Mouse (Mus musculus): Measurements from ENCODE around the gene Slc41a2. TPM values are rescaled to one million over a fixed set of nuclear protein-coding genes. Genes with fewer than 3 reads are reported as not detected.
A peak's percentile ranks its signal among the peaks of the same experiment; 100 is the strongest.

The Slc41a2 gene
- polyA plus RNA-seq, 1 experiment from 2014 or later = 1.5 TPM

GRCm38 (mm10) chr10:83347494-83347893 is 9.8 kb upstream of the Slc41a2 start:
- no peaks in the 10 kb centered on the region for H3K36me3 ChIP-seq
- no peaks in the 10 kb centered on the region for H3K9me3 ChIP-seq
- H3K27me3 ChIP-seq = 0 out of 2 replicates have a peak, but pooled peaks cover 9% of the 10 kb centered on the region
- ATAC-seq (ENCODE audit: low FRiP score, low read depth) = no peak
- H3K27ac ChIP-seq = no peak overlapping the region
- no peak overlapping the region for H3K4me3 ChIP-seq
- WGBS = 39% methylated on average over 7 of the region's 7 CpGs
- H3K4me1 ChIP-seq = no peaks in the 10 kb centered on the region
- H3K9ac ChIP-seq = no peak overlapping the region
- H3K4me2 ChIP-seq (replicated peaks) = no peak overlapping the region

GRCm38 (mm10) chr10:83346359-83346736 is 8.7 kb upstream of the Slc41a2 start:
- Histone ChIP-seq H3K27me3 (0 out of 2 replicates have a peak, but pooled peaks cover 9% of the 10 kb centered on the region), H3K9me3 (no peaks in the 10 kb centered on the region), H3K4me1 (no peaks in the 10 kb centered on the region), H3K27ac (no peak overlapping the region), H3K4me2 (replicated peaks) (no peak overlapping the region), H3K9ac (no peak overlapping the region), H3K4me3 (no peak overlapping the region), H3K36me3 (no peaks in the 10 kb centered on the region)
- WGBS = 83% methylated on average over 5 of the region's 5 CpGs
- ATAC-seq (ENCODE audit: low FRiP score, low read depth) = no peak

GRCm38 (mm10) chr10:83345693-83346358 is 8.1 kb upstream of the Slc41a2 start:
- ATAC-seq (ENCODE audit: low FRiP score, low read depth) = no peak
- 53% methylated on average over 7 of the region's 7 CpGs for WGBS
- H3K27ac ChIP-seq = no peak overlapping the region

GRCm38 (mm10) chr10:83343828-83344685 is 6.4 kb upstream of the Slc41a2 start:
- ATAC-seq (ENCODE audit: low FRiP score, low read depth) = no peak
- Histone ChIP-seq H3K9me3 (no peaks in the 10 kb centered on the region), H3K4me3 (no peak overlapping the region), H3K36me3 (no peaks in the 10 kb centered on the region), H3K27ac (no peak overlapping the region), H3K27me3 (peaks cover 18% of the 10 kb centered on the region), H3K4me2 (replicated peaks) (no peak overlapping the region), H3K9ac (no peak overlapping the region), H3K4me1 (no peaks in the 10 kb centered on the region)
- WGBS = 69% methylated on average over 2 of the region's 2 CpGs

More at GRCm38 (mm10) chr10:83345693-83346358, 8.1 kb upstream of the Slc41a2 start:
- no peaks in the 10 kb centered on the region for H3K36me3 ChIP-seq
- no peak overlapping the region for H3K4me3 ChIP-seq
- H3K9ac ChIP-seq = no peak overlapping the region
- H3K4me2 ChIP-seq (replicated peaks) = no peak overlapping the region
- H3K27me3 ChIP-seq = peaks cover 10% of the 10 kb centered on the region; the same call in 1 of the 2 replicates
- H3K4me1 ChIP-seq = no peaks in the 10 kb centered on the region
- H3K9me3 ChIP-seq = no peaks in the 10 kb centered on the region

- peaks cover 18% of the 10 kb centered on the region for H3K27me3 ChIP-seq
- H3K36me3 ChIP-seq = no peaks in the 10 kb centered on the region
- H3K4me1 ChIP-seq = no peaks in the 10 kb centered on the region
- WGBS = 85% methylated on average over 5 of the region's 5 CpGs
- ATAC-seq (ENCODE audit: low FRiP score, low read depth) = no peak
- H3K4me2 ChIP-seq (replicated peaks) = no peak overlapping the region
- no peaks in the 10 kb centered on the region for H3K9me3 ChIP-seq
- no peak overlapping the region for H3K4me3 ChIP-seq
- no peak overlapping the region for H3K27ac ChIP-seq
- H3K9ac ChIP-seq = no peak overlapping the region
These were observed 5.5 kb upstream of the Slc41a2 start for GRCm38 (mm10) chr10:83343171-83343570.

GRCm38 (mm10) chr10:83341226-83341625 is 3.5 kb upstream of the Slc41a2 start:
- Histone ChIP-seq H3K9ac (no peak overlapping the region), H3K27me3 (peaks cover 36% of the 10 kb centered on the region), H3K4me1 (0 out of 2 replicates have a peak, but pooled peaks cover 4% of the 10 kb centered on the region), H3K27ac (no peak overlapping the region), H3K36me3 (no peaks in the 10 kb centered on the region), H3K9me3 (no peaks in the 10 kb centered on the region), H3K4me2 (replicated peaks) (no peak overlapping the region), H3K4me3 (no peak overlapping the region)
- WGBS = 39% methylated on average over 2 of the region's 2 CpGs
- ATAC-seq (ENCODE audit: low FRiP score, low read depth) = no peak

- Histone ChIP-seq H3K27me3 (peaks cover 63% of the 10 kb centered on the region), H3K9ac (peak overlapping the region; percentile 72), H3K9me3 (no peaks in the 10 kb centered on the region), H3K4me1 (0 out of 2 replicates have a peak, but pooled peaks cover 4% of the 10 kb centered on the region), H3K36me3 (no peaks in the 10 kb centered on the region), H3K4me3 (peak overlapping the region; percentile 66), H3K27ac (no peak overlapping the region), H3K4me2 (replicated peaks) (peak overlapping the region; percentile 93)
- WGBS = 46% methylated on average over 8 of the region's 9 CpGs
- no peak for ATAC-seq (ENCODE audit: low FRiP score, low read depth)
These were observed 403 bp upstream of the Slc41a2 start for GRCm38 (mm10) chr10:83337971-83338598.

- ATAC-seq (ENCODE audit: low FRiP score, low read depth) = no peak
- Histone ChIP-seq H3K36me3 (no peaks in the 10 kb centered on the region), H3K9me3 (no peaks in the 10 kb centered on the region), H3K4me2 (replicated peaks) (no peak overlapping the region), H3K4me3 (no peak overlapping the region), H3K4me1 (0 out of 2 replicates have a peak, but pooled peaks cover 4% of the 10 kb centered on the region), H3K9ac (no peak overlapping the region), H3K27me3 (peaks cover 69% of the 10 kb centered on the region), H3K27ac (no peak overlapping the region)
- WGBS = 37% methylated on average over 7 of the region's 7 CpGs
These were observed 1.3 kb downstream of the Slc41a2 start for GRCm38 (mm10) chr10:83336336-83336735.

GRCm38 (mm10) chr10:83332581-83332980 is 5.1 kb downstream of the Slc41a2 start:
- Histone ChIP-seq H3K36me3 (no peaks in the 10 kb centered on the region), H3K4me1 (peaks cover 8% of the 10 kb centered on the region; the same call in 1 of the 2 replicates), H3K9me3 (no peaks in the 10 kb centered on the region), H3K27ac (no peak overlapping the region), H3K4me2 (replicated peaks) (no peak overlapping the region), H3K27me3 (peaks cover 45% of the 10 kb centered on the region), H3K4me3 (no peak overlapping the region), H3K9ac (no peak overlapping the region)
- no peak for ATAC-seq (ENCODE audit: low FRiP score, low read depth)
- WGBS = 83% methylated on average over 11 of the region's 11 CpGs

- H3K4me3 ChIP-seq = no peak overlapping the region
- H3K4me2 ChIP-seq (replicated peaks) = no peak overlapping the region
- ATAC-seq (ENCODE audit: low FRiP score, low read depth) = no peak
- no peaks in the 10 kb centered on the region for H3K36me3 ChIP-seq
- peaks cover 5% of the 10 kb centered on the region; the same call in 1 of the 2 replicates for H3K4me1 ChIP-seq
- peaks cover 37% of the 10 kb centered on the region for H3K27me3 ChIP-seq
- 88% methylated on average over 5 of the region's 5 CpGs for WGBS
- no peak overlapping the region for H3K27ac ChIP-seq
- H3K9ac ChIP-seq = no peak overlapping the region
- H3K9me3 ChIP-seq = no peaks in the 10 kb centered on the region
These were observed 5.9 kb downstream of the Slc41a2 start for GRCm38 (mm10) chr10:83331811-83332210.

- H3K36me3 ChIP-seq = no peaks in the 10 kb centered on the region
- no peak for ATAC-seq (ENCODE audit: low FRiP score, low read depth)
- WGBS = 79% methylated on average over 6 of the region's 6 CpGs
- H3K4me1 ChIP-seq = peaks cover 4% of the 10 kb centered on the region; the same call in 1 of the 2 replicates
- no peak overlapping the region for H3K9ac ChIP-seq
- H3K4me2 ChIP-seq (replicated peaks) = no peak overlapping the region
- H3K9me3 ChIP-seq = no peaks in the 10 kb centered on the region
- H3K27ac ChIP-seq = no peak overlapping the region
- no peak overlapping the region for H3K4me3 ChIP-seq
- H3K27me3 ChIP-seq = peaks cover 24% of the 10 kb centered on the region
These were observed 7.3 kb downstream of the Slc41a2 start for GRCm38 (mm10) chr10:83330336-83330735.

- no peaks in the 10 kb centered on the region for H3K36me3 ChIP-seq
- no peak overlapping the region for H3K4me2 ChIP-seq (replicated peaks)
- H3K4me3 ChIP-seq = no peak overlapping the region
- no peak overlapping the region for H3K9ac ChIP-seq
- ATAC-seq (ENCODE audit: low FRiP score, low read depth) = no peak
- H3K27ac ChIP-seq = no peak overlapping the region
- H3K9me3 ChIP-seq = no peaks in the 10 kb centered on the region
- H3K4me1 ChIP-seq = peaks cover 4% of the 10 kb centered on the region; the same call in 1 of the 2 replicates
- 72% methylated on average over 5 of the region's 5 CpGs for WGBS
- H3K27me3 ChIP-seq = peaks cover 9% of the 10 kb centered on the region; the same call in 1 of the 2 replicates
These were observed 8.9 kb downstream of the Slc41a2 start for GRCm38 (mm10) chr10:83328791-83329190.

Data from limb, embryonic 13.5 days (tissue).